Mouse (Mus musculus) brain, embryonic 14.5 days (tissue): ENCODE measurements around the gene Myh11. TPM values are rescaled to one million over a fixed set of nuclear protein-coding genes. Genes with fewer than 3 reads are reported as not detected.

Source experiments
- DNase-seq: peaks from one replicate; pipeline ENCODE4 v3.0.0-alpha.2; 2011; ENCODE audit warnings: low read depth
- CTCF ChIP-seq: fragments of 200-500 bp; IDR thresholded peaks from 2 replicates; pipeline ENCODE4 v1.5.1; 2012; ENCODE audit warnings: inconsistent platforms, mild to moderate bottlenecking, moderate library complexity, borderline replicate concordance; ENCODE audit not compliant: insufficient read depth, insufficient read length; ENCODE audit errors: extremely low read depth
- POLR2A ChIP-seq: fragments of 200-500 bp; IDR thresholded peaks from 2 replicates; pipeline ENCODE4 v1.6.1; 2012; ENCODE audit warnings: mild to moderate bottlenecking, inconsistent platforms, borderline replicate concordance; ENCODE audit not compliant: poor library complexity, insufficient read depth, insufficient read length, severe bottlenecking; ENCODE audit errors: extremely low read depth
- polyA plus RNA-seq: library from polyadenylated mRNA; depleted of rRNA; stranded (reverse); fragments of >200 nt; gene quantifications from 2 replicates; pipeline ENCODE4 v1.2.3, GENCODE M21; 2012

Myh11 gene
- polyA plus RNA-seq, 1 experiment: 0.74 TPM

DNA sequence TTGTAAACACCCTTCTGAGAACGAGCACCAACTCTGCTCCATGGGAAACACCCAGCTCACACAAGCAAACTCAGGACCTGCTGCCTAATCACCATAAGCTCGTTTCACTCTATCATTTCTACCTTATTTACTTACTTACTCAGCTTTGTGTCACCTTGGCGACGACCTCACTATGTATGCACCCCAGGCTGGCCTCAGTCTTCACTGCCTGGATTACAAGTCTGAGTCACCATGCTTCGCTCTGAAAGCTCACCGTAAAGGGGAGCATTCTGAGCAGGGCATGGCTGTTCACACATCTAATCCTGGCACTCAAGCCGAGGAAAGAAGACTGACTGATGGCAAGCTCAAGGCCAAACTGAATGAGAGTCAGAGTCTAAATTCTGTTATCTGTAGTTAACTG is 12.5 kb upstream of the Myh11 start:
- TF ChIP-seq POLR2A: no peak
- no peak for TF ChIP-seq CTCF
- peak; percentile 17 for DNase-seq

DNA sequence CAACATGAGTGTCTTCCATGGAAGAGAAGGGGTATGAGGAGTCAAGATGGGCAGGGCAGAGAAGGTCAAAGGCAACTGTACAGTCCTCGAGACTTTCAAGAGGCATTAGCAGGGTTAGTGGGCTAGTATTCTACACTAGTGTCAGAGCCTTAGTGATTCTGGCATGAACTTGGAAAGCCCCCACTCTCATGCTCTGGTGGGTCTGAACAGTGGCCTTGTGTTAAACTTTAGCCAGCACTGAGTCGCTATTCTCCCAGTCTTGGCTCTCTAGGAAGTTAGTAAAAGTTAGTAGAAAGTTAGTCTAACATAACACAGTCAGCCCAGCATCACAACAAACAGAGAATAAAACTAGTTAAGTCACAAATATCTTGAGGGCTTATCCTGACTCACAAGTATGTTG is 12.0 kb upstream of the Myh11 start:
- TF ChIP-seq POLR2A (no peak), CTCF (no peak)
- DNase-seq: no peak

DNA sequence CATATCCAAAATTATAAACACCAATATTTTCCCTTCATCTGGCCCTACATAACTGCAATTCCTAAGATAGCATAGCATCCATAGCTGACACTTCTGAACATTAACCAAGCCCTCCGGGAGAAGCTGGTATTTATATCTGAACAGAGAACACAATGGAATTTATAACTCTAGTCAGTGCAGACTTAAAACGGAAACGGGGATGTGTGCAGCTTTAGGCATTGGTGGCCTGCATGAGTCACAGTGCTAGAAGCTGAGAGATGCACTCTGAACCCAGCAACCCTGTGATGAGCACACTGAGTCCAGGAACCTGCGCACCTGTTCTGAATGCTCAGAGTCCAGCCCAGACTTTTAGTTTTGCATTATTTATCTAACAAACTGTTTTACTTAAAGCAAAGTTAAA is 7.3 kb upstream of the Myh11 start:
- DNase-seq: no peak
- TF ChIP-seq POLR2A: no peak
- no peak for TF ChIP-seq CTCF

DNA sequence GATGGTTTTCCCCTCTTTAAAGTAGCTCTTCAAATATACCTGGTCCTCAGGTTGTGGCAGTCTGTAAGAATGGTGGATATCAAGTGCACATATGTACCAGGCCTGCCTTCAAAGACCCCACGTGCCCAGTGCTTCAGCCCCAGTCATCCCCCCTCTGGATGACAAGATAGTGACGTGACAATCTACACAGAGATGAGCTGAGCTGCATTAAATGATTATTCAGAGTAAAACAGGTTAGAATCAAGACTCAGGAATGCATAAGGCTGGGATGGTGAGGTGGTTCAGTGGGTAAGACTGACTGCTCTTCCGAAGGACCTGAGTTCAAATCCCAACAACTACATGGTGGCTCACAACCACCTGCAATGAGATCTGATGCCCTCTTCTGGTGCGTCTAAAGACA is 6.6 kb upstream of the Myh11 start:
- TF ChIP-seq POLR2A: no peak
- no peak for TF ChIP-seq CTCF
- DNase-seq: no peak

DNA sequence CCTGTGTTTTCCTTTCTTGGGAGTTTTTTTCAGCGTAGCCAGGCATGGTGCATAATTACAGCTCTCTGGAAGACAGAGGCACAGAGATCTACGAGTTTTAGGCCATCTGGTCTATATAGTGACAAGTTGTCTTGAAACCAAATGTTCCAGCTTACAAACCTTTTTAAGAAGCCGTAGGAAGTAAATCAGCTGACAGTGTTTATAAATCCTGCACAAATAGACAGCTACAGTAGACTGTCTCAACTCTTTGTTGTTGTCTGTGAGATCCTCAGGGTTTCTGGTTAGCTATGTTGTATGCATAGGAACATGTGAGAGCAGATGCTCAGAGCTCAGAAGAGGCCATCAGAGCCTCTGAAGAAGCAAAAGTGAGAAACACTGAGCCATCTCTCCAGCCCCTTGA is 6.0 kb upstream of the Myh11 start:
- DNase-seq: peak; percentile 10
- no peak for TF ChIP-seq CTCF
- TF ChIP-seq POLR2A: no peak

DNA sequence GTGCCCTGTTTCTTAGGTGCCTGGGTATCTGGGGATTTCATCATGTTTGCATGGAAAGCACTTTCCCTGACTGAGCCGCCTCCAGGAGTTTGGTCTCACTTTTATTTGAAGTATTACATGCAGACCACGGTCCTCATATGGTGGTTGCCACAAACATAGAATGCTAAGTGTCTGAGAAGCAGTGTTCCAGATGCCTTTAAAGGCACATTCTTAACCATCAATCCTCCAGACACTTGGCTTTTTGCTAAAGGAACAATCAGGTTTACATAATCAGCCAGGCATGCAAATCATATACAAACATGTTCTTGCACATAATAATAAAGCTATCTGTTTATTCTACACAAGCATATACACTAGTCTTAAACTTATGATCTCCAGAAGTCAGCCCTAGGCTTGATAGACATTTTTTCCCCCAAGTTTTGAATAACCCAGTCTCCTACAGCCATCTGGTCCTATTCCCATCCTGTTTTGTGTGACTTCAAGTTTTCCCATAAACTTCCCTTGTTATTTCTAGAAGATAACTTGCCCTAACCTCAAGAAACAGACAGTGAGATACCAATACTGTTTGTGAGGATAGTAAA is 5.5 kb upstream of the Myh11 start:
- TF ChIP-seq POLR2A: no peak
- no peak for TF ChIP-seq CTCF
- DNase-seq: no peak

DNA sequence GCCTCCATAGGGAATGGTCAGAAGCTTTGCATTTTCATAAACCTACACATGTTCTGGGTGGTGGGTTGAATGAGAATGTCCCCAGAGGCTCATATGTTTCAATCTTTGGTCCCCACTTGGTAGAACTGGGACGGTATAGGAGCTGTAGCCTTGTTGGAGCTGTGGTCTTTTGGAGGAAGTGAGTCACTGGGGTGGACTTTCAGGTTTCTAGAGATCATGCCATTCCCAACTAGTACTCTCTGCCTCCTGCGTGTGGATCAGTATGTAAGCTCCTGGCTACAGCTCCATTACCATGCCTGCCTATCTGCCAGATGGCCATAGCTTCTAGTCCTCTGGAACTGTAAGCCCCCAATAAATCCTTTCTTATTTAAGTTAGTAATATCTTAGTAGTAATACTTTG is 4.1 kb upstream of the Myh11 start:
- TF ChIP-seq POLR2A (no peak), CTCF (no peak)
- no peak for DNase-seq

DNA sequence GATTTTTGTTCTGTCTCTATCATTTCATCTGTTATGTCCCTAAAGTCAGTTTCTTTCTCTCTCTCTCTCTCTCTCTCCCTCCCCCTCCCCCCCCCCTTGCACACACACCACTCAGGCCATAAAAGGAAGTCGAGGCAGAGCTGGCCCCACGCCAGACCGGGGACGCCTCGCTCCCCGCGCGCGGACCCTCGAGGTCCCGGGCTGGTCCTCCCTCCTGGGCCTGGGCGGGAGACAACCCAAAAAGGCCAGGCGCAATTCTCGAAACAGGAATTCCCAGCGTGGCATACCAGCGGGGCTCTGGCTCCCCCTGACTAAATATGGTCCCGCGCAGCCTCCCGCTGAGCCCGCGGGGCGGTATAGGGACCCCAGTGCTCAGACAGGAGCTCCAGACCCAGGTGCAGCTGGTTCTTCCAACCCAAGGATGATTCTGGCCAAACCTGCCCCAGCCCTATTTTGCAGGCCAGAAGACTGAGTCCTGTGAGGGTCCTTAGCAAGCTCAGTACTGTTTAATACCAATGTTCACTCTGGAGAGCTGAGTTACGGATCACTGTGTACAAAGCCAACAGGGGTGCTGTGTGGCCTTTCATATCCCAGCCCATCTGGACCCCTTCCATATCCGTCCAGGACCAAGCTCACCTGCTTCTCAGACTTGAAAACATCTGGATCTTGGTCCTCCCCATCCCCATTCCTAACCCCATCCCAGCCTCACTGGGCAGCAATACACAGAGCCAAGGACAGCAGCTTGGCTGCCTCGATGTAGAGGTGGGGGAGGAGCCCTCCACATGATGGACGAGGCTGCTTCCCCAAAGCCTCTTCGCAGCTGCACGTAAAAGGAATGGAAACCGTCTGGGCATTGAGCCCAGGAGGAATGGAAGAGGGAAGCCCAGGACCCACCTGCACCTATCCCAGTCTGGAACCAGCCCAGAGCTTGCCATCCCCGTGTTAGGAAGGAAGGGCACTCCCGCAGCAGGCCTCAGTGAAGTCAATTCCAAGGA is 1.3 kb upstream of the Myh11 start:
- no peak for TF ChIP-seq POLR2A
- no peak for TF ChIP-seq CTCF
- DNase-seq: peak; percentile 57

DNA sequence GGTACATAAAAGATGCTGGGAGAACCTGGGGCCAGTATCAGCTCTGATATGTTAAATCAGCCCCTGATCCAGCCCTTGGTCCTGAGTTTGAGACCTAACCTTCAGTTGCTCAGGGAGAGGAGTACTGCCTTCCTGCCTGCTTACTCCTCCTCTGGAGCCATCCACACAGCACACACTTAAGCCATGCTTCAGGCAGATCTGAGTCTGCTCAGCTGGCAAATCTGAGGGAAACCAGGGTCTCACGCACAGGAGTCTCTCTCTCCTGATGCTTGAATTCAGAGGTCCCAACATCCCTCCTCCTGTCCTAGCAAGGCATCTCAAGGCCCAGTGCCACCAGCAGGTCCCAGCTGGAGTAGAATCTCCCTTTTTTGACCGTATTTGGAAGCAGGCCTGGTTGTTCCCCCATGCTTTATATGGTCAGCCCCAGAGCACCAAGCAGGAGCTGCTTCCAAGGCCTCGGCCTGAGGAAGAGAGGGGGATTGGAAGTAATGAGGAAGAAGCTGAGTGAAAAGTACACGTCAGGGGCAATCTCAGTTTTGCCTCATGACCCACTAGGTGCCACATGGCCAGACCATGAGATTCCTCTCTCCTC is 18.7 kb downstream of the Myh11 start:
- TF ChIP-seq POLR2A (no peak), CTCF (no peak)
- DNase-seq: no peak

DNA sequence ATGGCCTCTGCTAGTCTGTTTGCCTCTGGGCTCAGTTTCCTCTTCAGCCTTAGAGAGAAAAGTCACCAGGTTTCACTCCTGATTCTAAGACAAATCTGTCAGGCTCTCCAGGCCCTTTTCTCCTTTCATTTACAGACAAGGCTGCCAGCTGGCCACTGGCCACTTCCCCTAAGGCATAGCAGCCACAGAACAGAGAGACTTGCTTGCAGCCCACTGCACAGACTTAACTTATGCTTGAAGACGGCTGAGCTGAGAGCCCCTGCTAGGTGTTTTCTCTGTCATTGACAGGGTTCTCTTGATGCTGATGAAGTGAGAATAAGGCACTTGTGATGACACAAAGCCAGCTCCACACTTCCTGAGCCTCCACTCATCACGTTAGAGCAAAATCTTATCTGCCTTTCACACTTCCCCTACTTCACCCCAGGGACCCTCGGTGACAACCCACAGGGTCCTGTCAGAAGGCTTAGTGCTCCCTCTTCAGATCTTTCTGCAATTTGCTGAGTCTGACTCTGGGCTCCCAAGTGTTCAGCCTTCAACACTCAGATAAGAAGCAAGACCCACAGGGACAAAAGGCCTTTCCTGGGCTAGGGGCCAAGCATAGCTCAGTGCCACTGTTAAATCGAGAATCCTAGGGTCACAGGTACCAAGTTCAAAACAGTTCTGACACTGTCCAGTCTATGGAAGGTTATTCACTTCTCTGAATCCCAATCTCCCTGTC is 25.8 kb downstream of the Myh11 start:
- peak; percentile 69 for DNase-seq
- TF ChIP-seq CTCF: no peak
- TF ChIP-seq POLR2A: no peak

DNA sequence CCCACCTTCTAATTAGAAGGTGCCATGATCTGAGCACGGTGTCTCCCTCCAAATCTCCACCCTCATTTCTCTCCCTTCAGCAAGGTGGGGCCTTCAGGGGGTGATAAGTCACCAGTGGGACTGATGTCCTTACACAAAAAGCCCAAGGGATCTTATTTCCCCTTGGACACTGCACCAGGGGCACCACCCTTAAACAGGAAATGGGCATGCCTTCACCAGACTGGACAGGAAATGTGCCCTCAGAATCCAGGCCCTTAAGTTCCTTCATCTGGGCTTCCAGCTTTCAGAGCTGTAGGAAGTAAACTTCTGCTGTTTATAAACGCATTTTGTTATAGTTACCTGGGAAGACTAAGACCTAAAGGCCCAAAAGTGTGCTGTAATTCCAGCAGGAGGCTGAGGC is 26.7 kb downstream of the Myh11 start:
- DNase-seq: no peak
- TF ChIP-seq CTCF (no peak), POLR2A (no peak)
